31 mouse cellular contexts compared by ENCODE assay signal in the genomic region with DNA sequence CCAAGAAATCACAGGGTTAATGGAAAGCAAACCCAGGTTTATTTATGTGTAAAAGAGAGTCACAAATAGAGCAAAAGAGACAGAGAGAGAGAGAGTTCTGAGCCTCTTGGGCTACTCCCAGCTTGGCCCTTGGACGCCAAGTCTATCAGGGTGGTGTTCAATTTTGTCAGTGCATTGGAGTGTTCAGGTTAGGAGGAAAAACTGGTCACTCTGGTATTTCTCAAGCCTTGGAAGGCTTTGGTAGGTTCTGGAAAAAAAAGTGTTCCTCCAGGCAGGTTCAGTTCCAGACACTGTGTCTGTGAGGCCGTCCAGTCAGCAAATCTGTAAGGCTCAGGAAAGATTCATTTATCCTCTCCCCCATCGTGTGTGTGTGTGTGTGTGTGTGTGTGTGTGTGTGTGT. TPM values are rescaled to one million over a fixed set of nuclear protein-coding genes. Genes with fewer than 3 reads are reported as not detected.
"Had no signal": no experiment of that assay in that cellular context is flagged by ENCODE, and none has a peak within 500 bp of the region (broad histone marks: within the 10 kb centered on the region; RNA-seq: fewer than 3 reads in every experiment).

No protein-coding gene starts in this region.

- H3K4me2 ChIP-seq: heart, embryonic 11.5 days; heart, embryonic 13.5 days; heart, embryonic 15.5 days; hindbrain, embryonic 12.5 days; hindbrain, embryonic 14.5 days; intestine, embryonic 15.5 days; limb, embryonic 13.5 days; limb, embryonic 15.5 days; liver, embryonic 12.5 days had no signal

- ATAC-seq: hindbrain, embryonic 16.5 days; inflammation-experienced regulatory T-cells, adult 6 months; intestine, embryonic 15.5 days; intestine, postnatal 0 days; liver, embryonic 12.5 days had no signal

- H3K9me3 ChIP-seq: heart, embryonic 13.5 days; heart, embryonic 15.5 days; hindbrain, embryonic 10.5 days; intestine, embryonic 15.5 days; limb, embryonic 15.5 days; liver, embryonic 12.5 days had no signal

- H3K27me3 ChIP-seq: heart, embryonic 15.5 days; hindbrain, embryonic 12.5 days; intestine, embryonic 15.5 days; limb, embryonic 13.5 days; limb, embryonic 15.5 days; liver, embryonic 12.5 days had no signal

- H3K27ac ChIP-seq: heart, adult 2 months; heart, embryonic 13.5 days; heart, embryonic 15.5 days; hindbrain, embryonic 10.5 days; hindbrain, embryonic 12.5 days; hindbrain, embryonic 14.5 days; intestine, embryonic 15.5 days; layer of hippocampus, adult 2 months; left cerebral cortex, adult 2 months; limb, embryonic 13.5 days; limb, embryonic 15.5 days; liver, embryonic 12.5 days; liver, embryonic 14.5 days had no signal

- H3K36me3 ChIP-seq: heart, embryonic 13.5 days; heart, embryonic 15.5 days; hindbrain, embryonic 10.5 days; hindbrain, embryonic 12.5 days; intestine, embryonic 15.5 days; limb, embryonic 13.5 days; limb, embryonic 15.5 days; liver, embryonic 12.5 days had no signal

- H3K4me3 ChIP-seq: heart, adult 2 months; heart, embryonic 13.5 days; heart, embryonic 15.5 days; hindbrain, embryonic 10.5 days; hindbrain, embryonic 12.5 days; intestine, embryonic 15.5 days; layer of hippocampus, adult 2 months; left cerebral cortex, adult 2 months; limb, embryonic 13.5 days; limb, embryonic 15.5 days; liver, embryonic 12.5 days had no signal

- H3K9ac ChIP-seq: heart, embryonic 13.5 days; heart, embryonic 15.5 days; hindbrain, embryonic 12.5 days; hindbrain, embryonic 14.5 days; intestine, embryonic 15.5 days; limb, embryonic 13.5 days; limb, embryonic 15.5 days; liver, embryonic 12.5 days; liver, embryonic 14.5 days had no signal

- H3K4me1 ChIP-seq: heart, embryonic 13.5 days; heart, embryonic 15.5 days; hindbrain, embryonic 10.5 days; hindbrain, embryonic 12.5 days; intestine, embryonic 15.5 days; limb, embryonic 13.5 days; limb, embryonic 15.5 days; liver, embryonic 12.5 days had no signal

- DNase-seq: gastrocnemius, postnatal 14 days; gastrocnemius, postnatal 36 days; heart, adult 2 months; heart, postnatal 4 days; kidney, adult 18-20 months; kidney, adult 8-10 months; kidney, postnatal 10 days; kidney, postnatal 25 days; kidney, postnatal 4 days; left cerebral cortex, postnatal 4 days had no signal

RNA-seq across cellular contexts. Expression of a gene that starts 25.8 kb away (rescaled TPM):
- total RNA-seq: gastrocnemius, postnatal 36 days; granulocyte monocyte progenitor cell, adult 5-6 weeks; heart, postnatal 25 days; heart, postnatal 4 days; liver, adult 2 months had no signal
- polyA plus RNA-seq: heart, adult 2 months; heart, embryonic 13.5 days; kidney, embryonic 14.5 days; limb, embryonic 11.5 days; liver, adult 2 months; liver, embryonic 12.5 days had no signal
